Mouse (Mus musculus) lung, postnatal 0 days (tissue): Measurements from ENCODE around the gene Tor1aip1. TPM values are rescaled to one million over a fixed set of nuclear protein-coding genes. Genes with fewer than 3 reads are reported as not detected.
A peak's percentile ranks its signal among the peaks of the same experiment; 100 is the strongest.

Experiments
- ATAC-seq: fragments of 200-750 bp; cut with Nextera tagmentation; 2 replicates; pipeline ENCODE4 v1.8.0; 2017; ENCODE audit warnings: moderate library complexity
- DNase-seq: peaks from one replicate; pipeline ENCODE4 v3.0.0-alpha.2; 2016; ENCODE audit warnings: low spot score
- H3K27ac ChIP-seq: fragments of 300-500 bp; sonication (generic); 2 replicates; pipeline ENCODE4 v1.5.1; 2014; ENCODE audit warnings: antibody characterized with exemption, mild to moderate bottlenecking, low read length, mixed read lengths
- H3K27me3 ChIP-seq: fragments of 300-500 bp; sonication (generic); replicated peaks from 2 replicates; pipeline ENCODE4 v1.6.1; 2014; ENCODE audit warnings: low read length, mixed read lengths; ENCODE audit not compliant: insufficient read depth
- H3K36me3 ChIP-seq: fragments of 300-500 bp; sonication (generic); 2 replicates; pipeline ENCODE4 v1.6.1; 2014; ENCODE audit warnings: low read length, mixed read lengths; ENCODE audit not compliant: insufficient read depth
- H3K4me1 ChIP-seq: fragments of 300-500 bp; sonication (generic); 2 replicates; pipeline ENCODE4 v1.6.1; 2014; ENCODE audit warnings: antibody characterized with exemption, low read depth, low read length, mixed read lengths; ENCODE audit not compliant: insufficient read depth
- H3K4me2 ChIP-seq: fragments of 300-500 bp; sonication (generic); replicated peaks from 2 replicates; pipeline ENCODE4 v1.6.1; 2014; ENCODE audit warnings: low read depth, mild to moderate bottlenecking, low read length, moderate library complexity, mixed read lengths
- H3K4me3 ChIP-seq: fragments of 300-500 bp; sonication (generic); 2 replicates; pipeline ENCODE4 v1.5.1; 2014; ENCODE audit warnings: low read depth, low read length
- H3K9ac ChIP-seq: fragments of 300-500 bp; sonication (generic); replicated peaks from 2 replicates; pipeline ENCODE4 v1.6.1; 2014; ENCODE audit warnings: low read depth, mild to moderate bottlenecking
- H3K9me3 ChIP-seq: fragments of 300-500 bp; sonication (generic); 2 replicates; pipeline ENCODE4 v1.6.1; 2016; ENCODE audit warnings: low read length, mixed read lengths
- CTCF ChIP-seq: IDR thresholded peaks from 2 replicates; pipeline ENCODE4 v1.5.1; 2016; ENCODE audit warnings: antibody characterized with exemption, mild to moderate bottlenecking
- EP300 ChIP-seq: IDR thresholded peaks from 2 replicates; pipeline ENCODE4 v1.6.1; 2016; ENCODE audit warnings: antibody characterized with exemption, mild to moderate bottlenecking, control low read depth
- WGBS: fragments of 180-500 bp; shearing (Covaris S2); extraction: QIAGEN DNeasy Blood & Tissue Kit; methylation state at CpG from one replicate; pipeline ENCODE4 v1.1.7; 2014; 5-methylcytosine and 5-hydroxymethylcytosine counted together
- polyA plus RNA-seq: library from polyadenylated mRNA; unstranded; fragments of >200 nt; fragmentation: Nextera tagmentation; extraction: Ambion mirVana; gene quantifications from 2 replicates; pipeline ENCODE4 v1.2.1, GENCODE M21; 2015

Gene Tor1aip1
- 51.1 and 54.8 TPM in 2 replicates for polyA plus RNA-seq

DNA sequence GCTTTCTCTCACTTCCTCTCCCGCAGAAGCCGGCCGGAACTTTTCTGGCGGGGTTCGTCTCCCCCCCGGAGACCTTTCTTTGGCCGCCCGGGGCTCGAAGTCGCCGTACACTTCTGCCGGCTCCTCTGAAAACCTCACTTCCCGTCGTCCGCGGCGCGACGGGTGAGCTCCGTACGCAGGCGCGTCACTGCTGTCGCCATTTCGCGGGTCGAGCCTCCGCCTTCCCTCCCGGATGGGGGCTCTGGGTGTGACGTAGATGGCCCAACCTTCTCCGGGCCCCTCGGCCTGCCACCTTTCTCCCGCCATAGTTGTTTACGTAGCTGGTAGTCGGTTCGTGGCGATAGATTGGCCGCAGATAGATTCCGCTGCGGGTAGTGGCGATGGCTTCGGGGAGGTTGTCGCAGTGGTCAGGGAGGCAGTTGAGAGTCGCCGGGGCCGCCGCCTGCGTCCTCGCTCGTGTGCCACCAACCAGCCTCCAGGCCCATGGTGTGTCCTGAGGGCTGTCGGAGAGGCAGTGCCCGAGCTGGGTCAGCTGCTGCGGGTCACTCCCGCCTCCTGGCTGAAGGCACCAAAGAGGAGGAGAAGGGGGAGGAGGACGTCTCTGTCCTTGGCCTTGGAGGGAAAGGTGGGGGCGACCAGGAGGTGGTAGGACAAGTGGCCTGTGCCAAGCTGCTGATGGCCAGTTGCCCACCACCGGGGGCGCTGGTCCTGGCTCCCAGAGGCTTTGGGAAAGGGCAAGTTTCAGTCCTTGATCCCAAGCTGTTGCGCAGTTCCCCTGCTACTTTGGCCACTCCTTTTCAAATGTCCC lies at the start of gene Tor1aip1:
Gene Tor1aip1, minus strand, starts transcription at position 551 of the 808 bp plus-strand sequence.
- Histone ChIP-seq H3K27ac (peak within 1 kb of the TSS; percentile 98), H3K4me1 (no peaks in the 10 kb centered on the region; the same call in 1 of the 2 replicates), H3K9me3 (no peaks in the 10 kb centered on the region), H3K4me3 (peak within 1 kb of the TSS; percentile 89), H3K9ac (peak within 1 kb of the TSS; percentile 89), H3K27me3 (no peaks in the 10 kb centered on the region), H3K36me3 (peaks cover under 1% of the 10 kb centered on the region; the same call in 1 of the 2 replicates), H3K4me2 (peak within 1 kb of the TSS; percentile 61)
- WGBS = under 1% methylated on average over 59 of the region's 59 CpGs
- ATAC-seq = peak; percentile 91
- peak; percentile 99 for DNase-seq
- peak; percentile 58; the same call in 1 of the 2 replicates for TF ChIP-seq EP300
- TF ChIP-seq CTCF = peak; percentile 86

DNA sequence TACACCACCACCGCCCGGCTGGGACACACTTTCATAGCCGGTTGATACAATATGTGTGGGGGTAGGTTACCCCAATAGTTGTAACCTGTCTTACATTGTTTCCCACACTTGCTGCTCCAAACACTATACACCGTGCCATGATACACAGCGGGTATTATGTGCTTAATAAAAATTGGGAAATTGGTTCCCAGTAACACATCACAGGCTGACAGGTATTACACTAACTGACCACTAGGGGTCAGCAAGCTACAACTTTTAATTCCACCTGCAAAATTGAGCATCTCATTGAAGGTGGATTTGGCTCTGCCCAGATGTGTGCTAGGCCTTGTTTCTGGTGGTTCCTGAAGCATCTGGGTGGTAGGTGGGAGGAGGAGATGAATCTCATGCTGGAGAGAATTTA lies 49.5 kb upstream of the Tor1aip1 start:
- no peaks in the 10 kb centered on the region for H3K36me3 ChIP-seq
- H3K4me1 ChIP-seq = no peaks in the 10 kb centered on the region
- no peak overlapping the region for H3K4me2 ChIP-seq
- no peak overlapping the region for H3K4me3 ChIP-seq
- TF ChIP-seq CTCF (peak; percentile 93), EP300 (no peak)
- no peaks in the 10 kb centered on the region for H3K9me3 ChIP-seq
- H3K27ac ChIP-seq = no peak overlapping the region
- WGBS = 58% methylated on average over 5 of the region's 5 CpGs
- DNase-seq (peak; percentile 81), ATAC-seq (no peak)
- no peaks in the 10 kb centered on the region for H3K27me3 ChIP-seq
- H3K9ac ChIP-seq = no peak overlapping the region

DNA sequence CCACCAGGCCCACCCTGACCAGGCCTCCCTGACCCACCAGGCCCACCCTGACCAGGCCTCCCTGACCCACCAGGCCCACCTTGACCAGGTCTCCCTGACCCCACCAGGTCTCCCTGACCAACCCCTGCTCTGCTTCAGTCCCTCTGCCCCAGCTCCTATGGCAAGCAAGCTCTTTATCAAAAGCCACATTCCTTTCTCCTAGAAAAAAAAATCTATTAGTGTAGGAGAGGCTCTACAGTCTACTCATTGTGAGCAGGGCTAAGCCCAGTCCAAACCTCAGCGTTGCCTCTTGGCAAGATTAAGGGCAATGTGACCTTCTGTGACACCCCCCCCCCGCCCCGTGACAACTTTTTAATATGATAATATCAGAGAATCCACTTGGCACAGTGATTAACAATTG lies 48.3 kb upstream of the Tor1aip1 start:
- TF ChIP-seq EP300 (no peak), CTCF (no peak)
- H3K27me3 ChIP-seq = no peaks in the 10 kb centered on the region
- H3K4me2 ChIP-seq = no peak overlapping the region
- ATAC-seq = no peak
- no peaks in the 10 kb centered on the region for H3K4me1 ChIP-seq
- 59% methylated on average over 3 of the region's 3 CpGs for WGBS
- no peak overlapping the region for H3K27ac ChIP-seq
- no peak overlapping the region for H3K4me3 ChIP-seq
- DNase-seq = no peak
- no peaks in the 10 kb centered on the region for H3K36me3 ChIP-seq
- no peaks in the 10 kb centered on the region for H3K9me3 ChIP-seq
- H3K9ac ChIP-seq = no peak overlapping the region

DNA sequence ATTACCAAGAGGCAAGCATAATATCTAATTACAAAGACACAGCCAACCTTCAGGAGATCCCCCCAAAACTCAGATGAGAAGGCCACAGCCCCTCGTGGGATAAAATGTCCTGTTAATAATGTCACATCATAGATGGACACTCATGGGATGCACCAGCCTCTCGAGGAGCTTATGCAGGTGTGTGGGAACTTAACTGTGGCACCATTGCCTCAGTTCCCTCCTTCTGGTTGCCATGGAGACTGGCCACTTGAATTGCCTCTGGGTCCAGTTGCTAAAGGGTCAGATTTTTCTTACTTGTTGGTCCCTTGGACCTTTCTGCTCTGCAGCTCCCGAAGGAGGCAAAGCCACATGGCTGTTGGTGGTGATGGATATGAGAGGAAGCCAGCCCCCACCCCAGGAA lies 41.4 kb upstream of the Tor1aip1 start:
- 48% methylated on average over 3 of the region's 3 CpGs for WGBS
- Histone ChIP-seq H3K36me3 (no peaks in the 10 kb centered on the region), H3K9ac (no peak overlapping the region), H3K4me2 (no peak overlapping the region), H3K27me3 (no peaks in the 10 kb centered on the region), H3K4me1 (no peaks in the 10 kb centered on the region), H3K9me3 (no peaks in the 10 kb centered on the region), H3K27ac (no peak overlapping the region), H3K4me3 (no peak overlapping the region)
- DNase-seq (no peak), ATAC-seq (no peak)
- TF ChIP-seq CTCF (no peak), EP300 (no peak)

DNA sequence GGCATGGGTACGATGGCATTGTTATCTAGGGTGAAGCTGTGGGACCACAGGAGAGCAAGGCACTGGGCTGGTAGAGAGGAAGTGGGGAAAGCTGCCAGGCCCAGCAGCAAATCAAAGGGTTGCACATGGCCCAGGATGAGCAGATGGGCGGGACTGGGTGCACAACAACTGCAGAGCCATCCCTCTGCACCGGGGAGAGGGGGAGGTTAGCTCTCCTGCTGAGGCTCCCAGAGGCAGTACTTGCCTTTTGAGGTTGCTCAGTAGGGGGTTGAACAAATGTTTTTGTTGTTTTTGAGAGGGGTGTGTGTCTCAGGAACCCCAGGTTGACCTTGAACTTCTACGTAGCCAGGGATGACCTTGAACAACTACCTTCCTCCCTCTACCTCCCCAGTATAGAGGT lies 40.2 kb upstream of the Tor1aip1 start:
- no peak for TF ChIP-seq CTCF
- TF ChIP-seq EP300 = no peak
- H3K4me1 ChIP-seq = no peaks in the 10 kb centered on the region
- 82% methylated on average over 4 of the region's 4 CpGs for WGBS
- H3K4me3 ChIP-seq = no peak overlapping the region
- no peak overlapping the region for H3K9ac ChIP-seq
- no peaks in the 10 kb centered on the region for H3K9me3 ChIP-seq
- H3K27me3 ChIP-seq = no peaks in the 10 kb centered on the region
- no peak for DNase-seq
- H3K36me3 ChIP-seq = no peaks in the 10 kb centered on the region
- H3K4me2 ChIP-seq = no peak overlapping the region
- ATAC-seq = no peak
- no peak overlapping the region for H3K27ac ChIP-seq

DNA sequence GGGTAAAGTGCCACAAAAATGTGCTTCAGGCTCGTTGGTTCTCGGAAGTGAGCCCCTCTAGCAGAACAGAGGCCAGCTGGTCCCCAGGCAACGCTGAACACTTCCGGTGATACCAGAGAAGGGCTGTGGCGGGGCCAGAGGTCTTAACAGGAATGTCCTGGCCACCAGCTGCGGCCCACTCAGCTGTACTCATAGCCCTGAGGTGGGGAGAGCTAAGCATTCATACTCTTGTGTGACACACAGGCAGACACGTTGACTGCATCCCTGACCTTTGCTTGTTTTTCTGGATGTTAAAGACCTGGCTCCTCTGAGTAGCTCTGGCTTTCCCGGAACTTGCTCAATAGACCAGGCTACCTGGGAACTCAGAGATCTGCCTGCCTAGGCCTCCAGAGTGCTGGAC lies 38.3 kb upstream of the Tor1aip1 start:
- TF ChIP-seq CTCF (no peak), EP300 (no peak)
- DNase-seq (peak; percentile 51), ATAC-seq (peak; percentile 74)
- Histone ChIP-seq H3K36me3 (no peaks in the 10 kb centered on the region), H3K4me3 (no peak overlapping the region), H3K9ac (no peak overlapping the region), H3K4me2 (no peak overlapping the region), H3K27me3 (no peaks in the 10 kb centered on the region), H3K9me3 (no peaks in the 10 kb centered on the region), H3K27ac (no peak overlapping the region), H3K4me1 (no peaks in the 10 kb centered on the region)
- WGBS = 26% methylated on average over 8 of the region's 8 CpGs
